Mouse (Mus musculus) myocyte (in vitro differentiated cells): ENCODE results near the gene Pmch.

Source experiments
- MYOD1 ChIP-seq, 3 experiments: IDR thresholded peaks; one replicate each; pipeline ENCODE4 v1.6.1; 2011; ENCODE audit warnings: control low read depth in 2 of 3, low read depth in 2 of 3, mild to moderate bottlenecking in 2 of 3, moderate library complexity in 1 of 3; ENCODE audit not compliant: insufficient read length in 2 of 3, control insufficient read depth in 1 of 3
- POLR2A ChIP-seq: IDR thresholded peaks from one replicate; pipeline ENCODE4 v1.6.1; 2011; ENCODE audit warnings: low read depth, mild to moderate bottlenecking, control low read depth, moderate library complexity; ENCODE audit not compliant: insufficient read length
- POLR2AphosphoS2 ChIP-seq: IDR thresholded peaks from one replicate; pipeline ENCODE4 v1.6.1; 2011; ENCODE audit warnings: low read depth, control low read depth; ENCODE audit not compliant: insufficient read length
- TCF3 ChIP-seq: IDR thresholded peaks from one replicate; pipeline ENCODE4 v1.6.1; 2011; ENCODE audit warnings: low read depth, control low read depth; ENCODE audit not compliant: insufficient read length

DNA sequence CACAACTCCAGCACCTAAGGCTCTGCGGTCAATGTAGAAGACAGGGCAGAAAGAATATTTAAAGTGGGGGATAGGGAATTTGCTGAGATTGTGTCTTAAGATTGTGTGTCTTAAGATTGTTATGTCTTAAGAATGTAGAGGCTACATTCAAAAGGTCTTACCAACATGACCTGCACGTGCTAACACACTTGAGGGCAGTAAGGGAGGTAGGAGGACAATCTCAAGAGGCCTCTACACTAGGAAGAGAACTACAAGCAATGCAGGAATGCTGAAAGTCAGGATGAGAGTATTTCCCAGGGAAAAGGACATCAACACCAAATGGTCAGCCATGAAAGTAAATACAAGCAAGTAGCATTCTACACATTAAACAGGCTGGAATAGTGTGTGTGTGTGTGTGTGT, 15.3 kb downstream of the Pmch start:
- TF ChIP-seq POLR2AphosphoS2 (no peak), POLR2A (no peak), MYOD1 (IDR thresholded peaks at IDR 0.05; ENCODE audit: control insufficient read depth in 1 of 3, insufficient read length in 2 of 3, low read depth in 2 of 3) (no peak), TCF3 (no peak)
